ENCODE assay signal across 12 mouse cellular contexts in genomic region chr7:125959294-125960048, GRCm38 (mm10).
DNase-seq lines count a peak whose midpoint lies in the region; ATAC-seq and TF ChIP-seq lines count a peak whose summit lies in the region.
"Had no signal": no experiment of that assay in that cellular context is flagged by ENCODE, and none has a peak within 500 bp of the region (broad histone marks: within the 10 kb centered on the region; RNA-seq: fewer than 3 reads in every experiment).

No protein-coding gene starts in this region.

- TF ChIP-seq POLR2A in ES-Bruce4 (IDR thresholded peaks at IDR 0.05; ENCODE audit: insufficient read depth, low read length) = no peak

- WGBS in heart, embryonic 16.5 days = 46% methylated on average over 16 of the region's 18 CpGs
- WGBS in heart, embryonic 11.5 days (ENCODE audit: insufficient replicate concordance) = 41% methylated on average over 17 of the region's 18 CpGs

- H3K4me2 ChIP-seq in heart, embryonic 16.5 days (ENCODE audit: low read depth, low read length) = no peak overlapping the region
- no peak overlapping the region for H3K4me2 ChIP-seq in heart, embryonic 11.5 days
- H3K4me2 ChIP-seq: embryonic facial prominence, embryonic 15.5 days; heart, embryonic 15.5 days; stomach, embryonic 15.5 days had no signal

- TF ChIP-seq EP300 in ES-Bruce4 (IDR thresholded peaks at IDR 0.05; ENCODE audit: insufficient read depth, low read depth, low read length) = no peak

- DNase-seq in layer of hippocampus, adult 2 months (ENCODE audit: low spot score in 2 of 2) = no peak
- no peak for DNase-seq in layer of hippocampus, adult 8-10 months (ENCODE audit: low spot score in 2 of 2)
- peak; percentile 54 for DNase-seq in ZHBTc4 (ENCODE audit: low read depth, low spot score)
- DNase-seq in spleen, postnatal 36 days (ENCODE audit: low spot score in 2 of 2) = no peak
- DNase-seq: cerebellum, postnatal 36 days had no signal

- no peak overlapping the region for H3K9ac ChIP-seq in heart, embryonic 16.5 days (ENCODE audit: low read length)
- H3K9ac ChIP-seq in heart, embryonic 11.5 days (ENCODE audit: low read depth, low read length) = no peak overlapping the region
- no peak overlapping the region for H3K9ac ChIP-seq in ES-Bruce4 (ENCODE audit: low read depth, poor library complexity, severe bottlenecking)
- H3K9ac ChIP-seq: embryonic facial prominence, embryonic 15.5 days; heart, embryonic 15.5 days; stomach, embryonic 15.5 days had no signal

- peak; percentile 41 for TF ChIP-seq CTCF in layer of hippocampus, adult 2 months (conservative IDR thresholded peaks at IDR 0.05)
- TF ChIP-seq CTCF in ES-Bruce4 (IDR thresholded peaks at IDR 0.05; ENCODE audit: low read depth, low read length) = peak; percentile 32

- H3K36me3 ChIP-seq in heart, embryonic 16.5 days (ENCODE audit: control insufficient read depth, insufficient read depth) = no peaks in the 10 kb centered on the region
- H3K36me3 ChIP-seq in heart, embryonic 11.5 days (ENCODE audit: control insufficient read depth, insufficient read depth, low read length) = no peaks in the 10 kb centered on the region
- no peaks in the 10 kb centered on the region for H3K36me3 ChIP-seq in ES-Bruce4 (ENCODE audit: control insufficient read depth, insufficient read depth, low read length, poor library complexity, severe bottlenecking)
- H3K36me3 ChIP-seq: embryonic facial prominence, embryonic 15.5 days; heart, embryonic 15.5 days; stomach, embryonic 15.5 days had no signal

- H3K27ac ChIP-seq in heart, embryonic 16.5 days (ENCODE audit: low read length) = no peak overlapping the region
- no peak overlapping the region for H3K27ac ChIP-seq in heart, embryonic 11.5 days (ENCODE audit: low read depth, low read length)
- H3K27ac ChIP-seq in layer of hippocampus, adult 2 months = no peak overlapping the region
- H3K27ac ChIP-seq in ES-Bruce4 (ENCODE audit: insufficient read depth, low read length) = no peak overlapping the region
- H3K27ac ChIP-seq: embryonic facial prominence, embryonic 15.5 days; heart, embryonic 15.5 days; stomach, embryonic 15.5 days had no signal

- H3K27me3 ChIP-seq in heart, embryonic 16.5 days (ENCODE audit: control insufficient read depth, insufficient read depth, low read length) = 0 out of 2 replicates have a peak, but pooled peaks cover 2% of the 10 kb centered on the region
- H3K27me3 ChIP-seq in heart, embryonic 11.5 days (ENCODE audit: control insufficient read depth, insufficient read depth, low read length) = peaks cover 5% of the 10 kb centered on the region; the same call in 1 of the 2 replicates
- H3K27me3 ChIP-seq in ES-Bruce4 (ENCODE audit: control insufficient read depth, insufficient read depth, low read length, poor library complexity, severe bottlenecking) = no peaks in the 10 kb centered on the region
- H3K27me3 ChIP-seq: stomach, embryonic 15.5 days had no signal

- ATAC-seq in heart, embryonic 16.5 days (replicated peaks; ENCODE audit: extremely low read depth, insufficient read depth, low FRiP score) = peak; percentile 68; the same call in 1 of the 2 replicates
- ATAC-seq in heart, embryonic 11.5 days (replicated peaks; ENCODE audit: insufficient number of reproducible peaks, low FRiP score, low TSS enrichment) = no peak
- ATAC-seq: intestine, embryonic 16.5 days had no signal

- no peaks in the 10 kb centered on the region for H3K9me3 ChIP-seq in heart, embryonic 16.5 days (replicated peaks; ENCODE audit: control insufficient read depth, low read length)
- no peaks in the 10 kb centered on the region for H3K9me3 ChIP-seq in heart, embryonic 11.5 days (replicated peaks; ENCODE audit: control insufficient read depth, low read length)
- no peaks in the 10 kb centered on the region for H3K9me3 ChIP-seq in ES-Bruce4 (replicated peaks; ENCODE audit: control insufficient read depth, insufficient read depth, low read length, poor library complexity, severe bottlenecking)
- H3K9me3 ChIP-seq: embryonic facial prominence, embryonic 15.5 days; heart, embryonic 15.5 days; stomach, embryonic 15.5 days had no signal

- 0 out of 2 replicates have a peak, but pooled peaks cover 9% of the 10 kb centered on the region for H3K4me1 ChIP-seq in heart, embryonic 16.5 days (ENCODE audit: control insufficient read depth, insufficient read depth, low read length)
- peaks cover 4% of the 10 kb centered on the region; the same call in 1 of the 2 replicates for H3K4me1 ChIP-seq in heart, embryonic 11.5 days (ENCODE audit: control insufficient read depth, insufficient read depth, low read length)
- H3K4me1 ChIP-seq in ES-Bruce4 (ENCODE audit: control insufficient read depth, insufficient read depth, low read length) = no peaks in the 10 kb centered on the region
- H3K4me1 ChIP-seq: stomach, embryonic 15.5 days had no signal

- H3K4me3 ChIP-seq in heart, embryonic 16.5 days (ENCODE audit: low read length) = no peak overlapping the region
- H3K4me3 ChIP-seq in heart, embryonic 11.5 days (ENCODE audit: low read depth, low read length) = no peak overlapping the region
- H3K4me3 ChIP-seq in layer of hippocampus, adult 2 months = no peak overlapping the region
- no peak overlapping the region for H3K4me3 ChIP-seq in ES-Bruce4 (ENCODE audit: low read depth, low read length)
- H3K4me3 ChIP-seq: embryonic facial prominence, embryonic 15.5 days; heart, embryonic 15.5 days; stomach, embryonic 15.5 days had no signal
